Mouse (Mus musculus): ENCODE data around the gene BC037034.

- TF ChIP-seq CTCF (IDR thresholded peaks at IDR 0.05; ENCODE audit: low read depth, low read length): no peak
- no peak for TF ChIP-seq GATA1 (IDR thresholded peaks at IDR 0.05; ENCODE audit: borderline replicate concordance, low read length)
- TF ChIP-seq TAL1 (conservative IDR thresholded peaks at IDR 0.05; ENCODE audit: low read depth, low read length): no peak
Observed at GRCm38 (mm10) chr5:138258078-138258477, 5.8 kb downstream of the BC037034 start.
